Mouse (Mus musculus) large intestine, adult 2 months (tissue): ENCODE data around the gene Synpo2. TPM values are rescaled to one million over a fixed set of nuclear protein-coding genes. Genes with fewer than 3 reads are reported as not detected.

Source experiments
- DNase-seq: peaks from one replicate; pipeline ENCODE4 v3.0.0-alpha.2; 2012; ENCODE audit warnings: low read depth, low spot score
- WGBS: fragments of 180-500 bp; shearing (Covaris S2); methylation state at CpG from one replicate; pipeline ENCODE4 v1.1.7; 2018; 5-methylcytosine and 5-hydroxymethylcytosine counted together
- polyA plus RNA-seq: library from polyadenylated mRNA; depleted of rRNA; stranded (reverse); fragments of >200 nt; gene quantifications from 2 replicates; pipeline ENCODE4 v1.2.3, GENCODE M21; 2012; rRNA removed

The Synpo2 gene
- polyA plus RNA-seq, 1 experiment, result 17.2 TPM

DNA sequence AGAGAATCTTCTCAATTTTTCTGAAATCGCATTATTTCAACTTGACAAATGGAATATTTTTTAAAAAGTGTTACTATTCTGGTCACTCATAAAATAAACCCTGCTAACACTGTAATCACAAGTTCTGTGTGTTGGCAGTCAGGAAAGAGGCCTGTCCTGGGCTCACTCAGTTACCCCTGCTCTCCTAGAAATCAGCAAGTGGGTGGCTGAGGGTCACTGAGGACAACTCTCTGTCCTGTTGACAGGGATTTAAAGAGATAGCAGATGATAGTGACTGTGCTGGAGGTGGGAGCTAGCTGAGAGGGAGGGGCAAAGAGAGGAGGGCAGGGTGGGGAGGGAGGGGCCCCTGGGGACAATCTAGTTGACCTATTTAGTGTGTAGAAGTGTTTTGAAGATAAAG is 165.0 kb downstream of the Synpo2 start:
- DNase-seq, result no peak

GRCm38 (mm10) chr3:123066836-123067235 is 169.1 kb downstream of the Synpo2 start:
- WGBS, result 89% methylated on average over 7 of the region's 7 CpGs
- no peak for DNase-seq

More for the DNA sequence above, 165.0 kb downstream of the Synpo2 start:
- WGBS, result 92% methylated on average over 1 of the region's 1 CpGs

GRCm38 (mm10) chr3:123065466-123065865 is 170.5 kb downstream of the Synpo2 start:
- DNase-seq, result no peak
- 49% methylated on average over 5 of the region's 5 CpGs for WGBS

- WGBS, result 27% methylated on average over 5 of the region's 5 CpGs
- no peak for DNase-seq
Observed at GRCm38 (mm10) chr3:123064186-123064585, 171.8 kb downstream of the Synpo2 start.

- WGBS, result 73% methylated on average over 2 of the region's 2 CpGs
- DNase-seq, result no peak
Observed at GRCm38 (mm10) chr3:123061931-123062330, 174.0 kb downstream of the Synpo2 start.

GRCm38 (mm10) chr3:123058832-123059231 is 177.1 kb downstream of the Synpo2 start:
- WGBS, result 41% methylated on average over 1 of the region's 1 CpGs
- peak; percentile 90 for DNase-seq

DNA sequence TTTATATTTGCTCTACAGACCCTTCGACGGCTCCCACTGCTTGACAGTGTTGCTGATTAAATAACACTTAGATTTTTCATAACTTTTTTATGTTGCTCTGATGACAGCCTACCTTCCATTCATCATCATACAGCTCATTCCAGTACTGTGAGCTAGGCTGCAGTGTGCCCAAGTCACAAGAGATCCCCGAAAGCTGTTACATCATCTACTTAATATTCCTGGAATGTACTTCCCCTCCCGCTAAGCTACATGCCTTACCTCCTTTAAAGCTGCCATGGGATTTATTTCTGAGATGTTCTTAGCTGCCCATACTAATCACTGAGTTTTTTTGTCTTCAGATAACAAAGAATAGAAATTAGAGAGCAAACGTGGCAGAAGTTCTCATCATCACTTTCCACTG is 181.8 kb downstream of the Synpo2 start:
- DNase-seq, result no peak
- WGBS, result 76% methylated on average over 5 of the region's 5 CpGs

- 20% methylated on average over 8 of the region's 8 CpGs for WGBS
- DNase-seq, result no peak
Observed at GRCm38 (mm10) chr3:123053192-123053938, 182.6 kb downstream of the Synpo2 start.

GRCm38 (mm10) chr3:123042308-123042707 is 193.6 kb downstream of the Synpo2 start:
- DNase-seq, result no peak
- 89% methylated on average over 1 of the region's 1 CpGs for WGBS

DNA sequence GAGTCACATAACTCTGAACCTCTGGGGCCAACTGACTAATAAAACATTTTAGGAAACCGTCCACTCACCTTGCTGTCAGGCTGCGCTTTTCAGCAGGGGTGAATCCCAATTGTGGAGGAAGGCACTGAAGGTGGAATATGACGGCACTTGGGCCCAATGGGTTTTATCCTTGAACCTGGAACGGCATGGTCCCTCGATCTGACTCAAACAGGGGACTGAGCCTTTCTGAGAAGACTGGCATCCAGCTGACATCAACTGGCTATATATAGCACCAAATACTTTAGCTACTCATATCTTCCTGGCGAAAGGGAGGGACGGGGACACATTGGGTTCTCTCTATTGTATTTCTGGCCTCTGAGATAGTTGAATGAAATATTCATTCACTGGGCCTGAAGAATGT is 201.2 kb downstream of the Synpo2 start, which contains the start of gene Myoz2:
Myoz2 (minus strand) TSS at position 264 of the 400 bp plus-strand sequence.
- DNase-seq, result no peak
- 86% methylated on average over 7 of the region's 7 CpGs for whole genome bisulfite sequencing

- DNase-seq, result no peak
- WGBS, result 85% methylated on average over 8 of the region's 8 CpGs
Observed at GRCm38 (mm10) chr3:123033804-123034203, 202.1 kb downstream of the Synpo2 start.

Other genes with a start within 250 kb of the Synpo2 start
- gene Myoz2, start 201.1 kb downstream of the Synpo2 start, polyA plus RNA-seq, result not detected in 2 replicates
- gene Sec24d, start 31.3 kb upstream of the Synpo2 start, polyA plus RNA-seq, result 32.1 and 82.7 TPM in 2 replicates
- gene Mettl14, start 150.0 kb upstream of the Synpo2 start, polyA plus RNA-seq, result 3.1 and 4.1 TPM in 2 replicates
- 0.47 and 0.48 TPM in 2 replicates for gene Prss12, start 210.8 kb upstream of the Synpo2 start, polyA plus RNA-seq